Mouse (Mus musculus) limb, embryonic 11.5 days (tissue): Measurements from ENCODE around the gene Uck1. TPM values are rescaled to one million over a fixed set of nuclear protein-coding genes. Genes with fewer than 3 reads are reported as not detected.
A peak's percentile ranks its signal among the peaks of the same experiment; 100 is the strongest.

Source experiments
- ATAC-seq: fragments of 200-750 bp; cut with Nextera tagmentation; 2 replicates; pipeline ENCODE4 v1.8.0; 2017; ENCODE audit warnings: low read depth; ENCODE audit not compliant: insufficient number of reproducible peaks, low FRiP score, low TSS enrichment
- DNase-seq: peaks from one replicate; pipeline ENCODE4 v3.0.0-alpha.2; 2015; ENCODE audit warnings: low spot score
- H3K27ac ChIP-seq: fragments of 300-500 bp; sonication (generic); replicated peaks from 2 replicates; pipeline ENCODE4 v1.5.1; 2014; ENCODE audit warnings: low read depth, mild to moderate bottlenecking, low read length
- H3K27me3 ChIP-seq: fragments of 300-500 bp; sonication (generic); 2 replicates; pipeline ENCODE4 v1.6.1; 2014; ENCODE audit warnings: mild to moderate bottlenecking, low read length, mixed read lengths; ENCODE audit not compliant: control insufficient read depth, insufficient read depth
- H3K36me3 ChIP-seq: fragments of 300-500 bp; sonication (generic); 2 replicates; pipeline ENCODE4 v1.6.1; 2014; ENCODE audit warnings: mild to moderate bottlenecking, low read length, moderate library complexity, mixed read lengths; ENCODE audit not compliant: control insufficient read depth, insufficient read depth
- H3K4me1 ChIP-seq: fragments of 300-500 bp; sonication (generic); 2 replicates; pipeline ENCODE4 v1.6.1; 2014; ENCODE audit warnings: low read length, mixed read lengths; ENCODE audit not compliant: control insufficient read depth, insufficient read depth
- H3K4me2 ChIP-seq: fragments of 300-500 bp; sonication (generic); 2 replicates; pipeline ENCODE4 v1.6.1; 2014; ENCODE audit warnings: low read depth, mild to moderate bottlenecking, moderate library complexity; ENCODE audit not compliant: severe bottlenecking
- H3K4me3 ChIP-seq: fragments of 300-500 bp; sonication (generic); 2 replicates; pipeline ENCODE4 v1.5.1; 2014; ENCODE audit warnings: low read depth, low read length
- H3K9ac ChIP-seq: fragments of 300-500 bp; sonication (generic); 2 replicates; pipeline ENCODE4 v1.6.1; 2014; ENCODE audit warnings: mild to moderate bottlenecking, low read length
- H3K9me3 ChIP-seq: fragments of 300-500 bp; sonication (generic); 2 replicates; pipeline ENCODE4 v1.6.1; 2016; ENCODE audit warnings: low read length; ENCODE audit not compliant: control insufficient read depth
- WGBS: fragments of 180-500 bp; shearing (Covaris S2); extraction: QIAGEN DNeasy Blood & Tissue Kit; methylation state at CpG from one replicate; pipeline ENCODE4 v1.1.7; 2014; 5-methylcytosine and 5-hydroxymethylcytosine counted together
- polyA plus RNA-seq: library from polyadenylated mRNA; unstranded; fragments of >200 nt; fragmentation: Nextera tagmentation; extraction: Ambion mirVana; gene quantifications from 2 replicates; pipeline ENCODE4 v1.2.1, GENCODE M21; 2014

The Uck1 gene
- polyA plus RNA-seq, 1 experiment from 2014 or later = 61.5 TPM

DNA sequence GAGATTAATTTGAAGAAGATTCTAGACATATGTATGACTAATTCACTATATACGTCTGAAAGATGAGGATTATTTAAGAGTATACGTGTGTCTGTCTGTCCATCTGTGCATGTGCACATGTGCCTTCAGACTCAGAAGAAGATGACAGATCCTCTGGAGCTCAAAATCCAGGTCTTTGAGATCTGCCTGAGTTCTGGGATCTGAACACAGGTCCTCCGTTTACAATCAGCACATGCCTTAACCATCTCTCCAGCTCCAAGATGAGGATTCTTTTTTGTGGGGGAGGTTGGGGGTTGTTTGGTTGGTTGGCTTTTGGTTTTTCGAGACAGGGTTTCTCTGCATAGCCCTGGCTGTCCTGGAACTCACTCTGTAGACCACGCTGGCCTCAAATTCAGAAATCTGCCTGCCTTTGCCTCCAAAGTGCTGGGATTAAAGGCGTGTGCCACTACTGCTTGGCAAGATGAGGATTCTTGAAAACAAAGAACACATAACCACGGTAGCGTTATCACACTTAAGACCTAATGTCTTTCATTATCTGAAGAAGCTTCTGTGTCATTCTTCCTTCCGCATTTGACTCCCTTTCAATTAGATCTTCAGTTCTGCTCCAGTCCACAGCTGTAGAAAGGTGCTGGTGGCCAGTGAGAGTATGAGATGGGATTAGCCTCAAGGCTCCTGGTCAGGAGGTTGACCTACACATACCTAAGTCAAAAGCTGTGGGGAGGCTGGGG, 21.1 kb downstream of the Uck1 start:
- H3K4me3 ChIP-seq = no peak overlapping the region
- no peak overlapping the region for H3K9ac ChIP-seq
- no peaks in the 10 kb centered on the region for H3K27me3 ChIP-seq
- peaks cover 10% of the 10 kb centered on the region for H3K4me1 ChIP-seq
- WGBS = 90% methylated on average over 9 of the region's 9 CpGs
- H3K36me3 ChIP-seq = peaks cover 2% of the 10 kb centered on the region
- no peak overlapping the region for H3K27ac ChIP-seq
- H3K9me3 ChIP-seq = no peaks in the 10 kb centered on the region
- H3K4me2 ChIP-seq = no peak overlapping the region
- no peak for DNase-seq
- no peak for ATAC-seq

GRCm38 (mm10) chr2:32237571-32237970, 22.4 kb downstream of the Uck1 start:
- H3K4me2 ChIP-seq = peak overlapping the region; percentile 95
- WGBS = 44% methylated on average over 4 of the region's 4 CpGs
- no peak overlapping the region for H3K27ac ChIP-seq
- peaks cover 11% of the 10 kb centered on the region for H3K36me3 ChIP-seq
- H3K4me1 ChIP-seq = peaks cover 10% of the 10 kb centered on the region
- no peak for DNase-seq
- no peak for ATAC-seq
- H3K9me3 ChIP-seq = no peaks in the 10 kb centered on the region
- H3K9ac ChIP-seq = peak overlapping the region; percentile 76; the same call in 1 of the 2 replicates
- H3K4me3 ChIP-seq = peak overlapping the region; percentile 69
- H3K27me3 ChIP-seq = no peaks in the 10 kb centered on the region

DNA sequence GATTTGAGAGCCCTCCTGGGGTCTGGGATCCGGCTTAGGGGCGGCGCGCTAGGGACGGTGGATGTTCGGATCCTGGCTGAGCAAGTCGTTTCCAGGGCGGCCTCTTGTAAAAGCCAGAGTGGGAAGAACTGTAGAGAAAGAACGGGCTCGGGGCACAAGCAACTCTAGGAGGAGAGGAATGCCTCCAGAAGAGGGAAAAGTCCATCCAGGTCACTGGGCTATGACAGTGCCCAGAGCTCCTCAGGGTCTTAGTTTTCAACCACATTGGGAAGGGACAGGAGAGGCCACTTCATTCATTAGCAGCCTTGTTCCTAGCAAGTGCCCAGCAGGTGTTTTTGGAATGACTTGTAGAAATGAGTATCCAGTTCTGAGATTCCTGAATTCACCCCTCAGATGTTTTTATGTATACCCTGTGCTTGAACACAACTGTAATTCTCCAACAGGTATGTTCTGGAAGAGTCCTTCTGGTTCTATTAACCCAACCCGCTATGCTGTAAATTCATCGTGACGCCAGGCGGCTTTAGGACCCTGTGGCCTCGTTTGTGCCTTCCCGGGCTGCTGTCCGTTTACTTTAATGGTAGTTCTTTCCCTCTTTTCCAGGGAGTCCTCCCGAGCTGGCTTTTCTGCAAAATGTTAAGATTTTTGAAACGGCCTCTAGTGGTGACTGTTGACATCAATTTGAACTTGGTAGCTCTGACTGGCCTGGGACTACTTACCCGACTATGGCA, 23.0 kb downstream of the Uck1 start:
- H3K9me3 ChIP-seq = no peaks in the 10 kb centered on the region
- no peaks in the 10 kb centered on the region for H3K27me3 ChIP-seq
- peak overlapping the region; percentile 69 for H3K4me3 ChIP-seq
- H3K27ac ChIP-seq = peak overlapping the region; percentile 78; the same call in 1 of the 2 replicates
- peak; percentile 72 for DNase-seq
- peaks cover 10% of the 10 kb centered on the region for H3K4me1 ChIP-seq
- H3K4me2 ChIP-seq = peak overlapping the region; percentile 95
- H3K36me3 ChIP-seq = peaks cover 15% of the 10 kb centered on the region
- WGBS = under 1% methylated on average over 20 of the region's 20 CpGs
- ATAC-seq = peak; percentile 61
- H3K9ac ChIP-seq = peak overlapping the region; percentile 76

GRCm38 (mm10) chr2:32235886-32236759, 23.8 kb downstream of the Uck1 start, which contains the start of gene Pomt1:
Pomt1 (plus strand) TSS chr2:32236590.
- Histone ChIP-seq H3K4me2 (peak within 1 kb of the TSS; percentile 95), H3K9ac (peak within 1 kb of the TSS; percentile 76), H3K9me3 (no peaks in the 10 kb centered on the region), H3K4me1 (peaks cover 10% of the 10 kb centered on the region), H3K27me3 (no peaks in the 10 kb centered on the region), H3K27ac (peak within 1 kb of the TSS; percentile 78), H3K36me3 (peaks cover 20% of the 10 kb centered on the region), H3K4me3 (peak within 1 kb of the TSS; percentile 69)
- WGBS = under 1% methylated on average over 54 of the region's 54 CpGs
- ATAC-seq = peak; percentile 81
- DNase-seq = peak; percentile 93

- Histone ChIP-seq H3K4me3 (peak overlapping the region; percentile 69), H3K27me3 (no peaks in the 10 kb centered on the region), H3K4me2 (peak overlapping the region; percentile 95), H3K4me1 (peaks cover 10% of the 10 kb centered on the region), H3K27ac (peak overlapping the region; percentile 78), H3K36me3 (peaks cover 27% of the 10 kb centered on the region), H3K9ac (peak overlapping the region; percentile 76), H3K9me3 (no peaks in the 10 kb centered on the region)
- DNase-seq (no peak), ATAC-seq (no peak)
- 35% methylated on average over 7 of the region's 7 CpGs for WGBS
Observed at GRCm38 (mm10) chr2:32235433-32235832, 24.5 kb downstream of the Uck1 start.

DNA sequence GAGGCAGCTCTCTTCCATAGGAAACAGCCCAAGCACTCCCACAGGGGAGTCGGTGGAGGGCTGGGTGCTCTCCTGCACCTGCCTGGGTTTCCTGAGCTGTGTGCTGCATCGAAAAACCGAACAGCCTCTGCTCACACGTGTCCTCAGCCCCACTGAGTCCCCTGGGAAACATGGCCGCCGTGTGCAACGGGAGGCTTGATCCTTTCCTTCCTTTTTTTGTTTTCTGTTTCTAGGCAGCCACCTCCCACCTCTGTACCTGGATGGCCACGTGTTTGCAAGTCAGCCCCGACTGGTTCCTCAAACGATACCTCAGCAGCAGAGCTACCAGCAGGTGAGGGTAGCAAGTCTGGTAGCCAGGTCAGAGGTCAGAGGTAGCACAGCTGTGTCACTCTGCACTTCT, 37.9 kb downstream of the Uck1 start:
- Histone ChIP-seq H3K36me3 (peaks cover 74% of the 10 kb centered on the region), H3K27ac (no peak overlapping the region), H3K9me3 (no peaks in the 10 kb centered on the region), H3K4me3 (no peak overlapping the region), H3K4me1 (no peaks in the 10 kb centered on the region), H3K27me3 (no peaks in the 10 kb centered on the region), H3K9ac (no peak overlapping the region), H3K4me2 (no peak overlapping the region)
- 87% methylated on average over 10 of the region's 10 CpGs for WGBS
- DNase-seq (no peak), ATAC-seq (no peak)

DNA sequence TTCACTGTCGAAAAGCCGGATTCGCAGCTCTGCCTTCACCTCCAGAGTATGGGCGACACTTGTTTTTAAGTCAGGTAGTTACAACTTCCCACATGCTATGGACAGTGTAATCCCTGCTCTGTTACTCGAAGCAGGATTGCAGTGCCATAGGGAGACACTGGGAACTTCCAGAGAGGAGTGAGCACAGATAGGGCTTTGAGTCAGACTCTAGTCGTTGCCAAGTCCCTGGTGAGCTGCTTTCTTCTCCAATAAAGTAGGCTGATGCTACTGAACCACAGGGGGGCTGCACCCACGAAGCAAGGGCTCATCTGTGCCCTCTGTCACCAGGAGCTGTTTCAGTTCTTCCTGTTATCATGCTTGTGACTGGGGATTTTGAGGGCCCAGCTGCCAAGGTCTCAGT, 38.4 kb downstream of the Uck1 start:
- peaks cover 73% of the 10 kb centered on the region for H3K36me3 ChIP-seq
- DNase-seq (no peak), ATAC-seq (no peak)
- no peak overlapping the region for H3K9ac ChIP-seq
- no peaks in the 10 kb centered on the region for H3K9me3 ChIP-seq
- no peak overlapping the region for H3K27ac ChIP-seq
- no peaks in the 10 kb centered on the region for H3K4me1 ChIP-seq
- H3K4me3 ChIP-seq = no peak overlapping the region
- 92% methylated on average over 7 of the region's 7 CpGs for WGBS
- H3K4me2 ChIP-seq = no peak overlapping the region
- no peaks in the 10 kb centered on the region for H3K27me3 ChIP-seq

DNA sequence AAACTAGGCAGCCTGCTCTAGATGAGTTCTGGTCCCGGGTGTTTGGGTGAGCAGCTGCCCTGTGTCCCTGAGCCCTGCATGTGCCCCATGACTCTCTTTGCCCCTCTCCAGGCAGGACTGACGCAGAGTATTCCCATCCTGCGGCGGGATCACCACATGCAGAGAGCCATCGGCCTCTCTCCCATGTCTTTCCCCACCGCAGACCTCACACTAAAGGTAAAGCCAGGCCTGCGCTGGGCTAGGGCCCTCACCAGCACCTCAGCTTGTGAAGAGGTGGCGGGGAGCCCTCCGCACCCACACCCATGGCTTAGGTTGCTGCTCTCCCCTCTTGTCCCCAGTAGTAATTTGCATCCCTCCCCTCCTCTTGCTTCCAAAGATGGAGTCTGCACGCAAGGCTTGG, 39.0 kb downstream of the Uck1 start:
- Histone ChIP-seq H3K27me3 (no peaks in the 10 kb centered on the region), H3K9me3 (no peaks in the 10 kb centered on the region), H3K36me3 (peaks cover 71% of the 10 kb centered on the region), H3K4me2 (no peak overlapping the region), H3K27ac (no peak overlapping the region), H3K9ac (no peak overlapping the region), H3K4me1 (no peaks in the 10 kb centered on the region), H3K4me3 (no peak overlapping the region)
- ATAC-seq = no peak
- no peak for DNase-seq
- 96% methylated on average over 10 of the region's 10 CpGs for WGBS
